Mouse (Mus musculus) cortical plate, adult 2 months (tissue): ENCODE results near the gene Smpd1.

Experiments used
- CTCF ChIP-seq: fragments of 200-500 bp; IDR thresholded peaks from 2 replicates; pipeline ENCODE4 v1.5.1; 2011; ENCODE audit warnings: mild to moderate bottlenecking, control low read depth, low read length; ENCODE audit not compliant: insufficient read depth; ENCODE audit errors: extremely low read depth
- POLR2A ChIP-seq: fragments of 200-500 bp; IDR thresholded peaks from 2 replicates; pipeline ENCODE4 v1.6.1; 2011; ENCODE audit warnings: mild to moderate bottlenecking, low read length, control low read depth; ENCODE audit not compliant: insufficient read depth; ENCODE audit errors: extremely low read depth

GRCm38 (mm10) chr7:105534162-105534561 lies 20.0 kb upstream of the Smpd1 start:
- TF ChIP-seq POLR2A (no peak), CTCF (no peak)
